Mouse (Mus musculus): Measurements from ENCODE around the gene Fut11. TPM values are rescaled to one million over a fixed set of nuclear protein-coding genes. Genes with fewer than 3 reads are reported as not detected.
A peak's percentile ranks its signal among the peaks of the same experiment; 100 is the strongest.

The Fut11 gene
- polyA plus RNA-seq, 1 experiment from 2014 or later = 29.2 TPM

GRCm38 (mm10) chr14:20656361-20656760, 38.4 kb upstream of the Fut11 start, which contains the start of gene Myoz1:
Myoz1 (minus strand) TSS chr14:20656540.
- ATAC-seq (ENCODE audit: insufficient read depth) (no peak), DNase-seq (no peak)
- no peak within 1 kb of the TSS for H3K4me2 ChIP-seq
- no peaks in the 10 kb centered on the region for H3K9me3 ChIP-seq (ENCODE audit: low read depth, low read length)
- WGBS = 43% methylated on average over 11 of the region's 11 CpGs
- H3K27me3 ChIP-seq (ENCODE audit: insufficient read depth, low read length) = no peaks in the 10 kb centered on the region
- H3K9ac ChIP-seq = no peak within 1 kb of the TSS
- H3K4me3 ChIP-seq (ENCODE audit: low read depth, low read length) = no peak within 1 kb of the TSS
- no peaks in the 10 kb centered on the region for H3K36me3 ChIP-seq (ENCODE audit: insufficient read depth)
- H3K27ac ChIP-seq (ENCODE audit: low read depth) = no peak within 1 kb of the TSS
- no peaks in the 10 kb centered on the region for H3K4me1 ChIP-seq (ENCODE audit: insufficient read depth)
- no peak for TF ChIP-seq CTCF (IDR thresholded peaks at IDR 0.05; ENCODE audit: low read depth)

- no peak for ATAC-seq (ENCODE audit: insufficient read depth)
- Histone ChIP-seq H3K36me3 (ENCODE audit: insufficient read depth) (no peaks in the 10 kb centered on the region), H3K27ac (ENCODE audit: low read depth) (no peak overlapping the region), H3K4me2 (no peak overlapping the region), H3K4me1 (ENCODE audit: insufficient read depth) (0 out of 2 replicates have a peak, but pooled peaks cover 3% of the 10 kb centered on the region), H3K4me3 (ENCODE audit: low read depth, low read length) (no peak overlapping the region), H3K9me3 (ENCODE audit: low read depth, low read length) (no peaks in the 10 kb centered on the region), H3K9ac (no peak overlapping the region), H3K27me3 (ENCODE audit: insufficient read depth, low read length) (no peaks in the 10 kb centered on the region)
- peak; percentile 78 for TF ChIP-seq CTCF (IDR thresholded peaks at IDR 0.05; ENCODE audit: low read depth)
- peak; percentile 82 for DNase-seq
Observed at GRCm38 (mm10) chr14:20658326-20658725, 36.4 kb upstream of the Fut11 start.

- WGBS = 84% methylated on average over 6 of the region's 6 CpGs
- no peak for TF ChIP-seq CTCF (IDR thresholded peaks at IDR 0.05; ENCODE audit: low read depth)
- no peak overlapping the region for H3K27ac ChIP-seq (ENCODE audit: low read depth)
- H3K4me2 ChIP-seq = no peak overlapping the region
- H3K9ac ChIP-seq = no peak overlapping the region
- 0 out of 2 replicates have a peak, but pooled peaks cover 3% of the 10 kb centered on the region for H3K4me1 ChIP-seq (ENCODE audit: insufficient read depth)
- H3K4me3 ChIP-seq (ENCODE audit: low read depth, low read length) = no peak overlapping the region
- ATAC-seq (ENCODE audit: insufficient read depth) (no peak), DNase-seq (no peak)
- H3K36me3 ChIP-seq (ENCODE audit: insufficient read depth) = no peaks in the 10 kb centered on the region
- no peaks in the 10 kb centered on the region for H3K27me3 ChIP-seq (ENCODE audit: insufficient read depth, low read length)
- H3K9me3 ChIP-seq (ENCODE audit: low read depth, low read length) = no peaks in the 10 kb centered on the region
Observed at GRCm38 (mm10) chr14:20658902-20659301, 35.9 kb upstream of the Fut11 start.

GRCm38 (mm10) chr14:20659687-20660086, 35.1 kb upstream of the Fut11 start:
- DNase-seq (no peak), ATAC-seq (ENCODE audit: insufficient read depth) (no peak)
- no peaks in the 10 kb centered on the region for H3K27me3 ChIP-seq (ENCODE audit: insufficient read depth, low read length)
- H3K4me1 ChIP-seq (ENCODE audit: insufficient read depth) = 0 out of 2 replicates have a peak, but pooled peaks cover 8% of the 10 kb centered on the region
- no peak overlapping the region for H3K27ac ChIP-seq (ENCODE audit: low read depth)
- no peaks in the 10 kb centered on the region for H3K36me3 ChIP-seq (ENCODE audit: insufficient read depth)
- H3K9me3 ChIP-seq (ENCODE audit: low read depth, low read length) = no peaks in the 10 kb centered on the region
- no peak overlapping the region for H3K4me3 ChIP-seq (ENCODE audit: low read depth, low read length)
- TF ChIP-seq CTCF (IDR thresholded peaks at IDR 0.05; ENCODE audit: low read depth) = no peak
- 94% methylated on average over 7 of the region's 7 CpGs for WGBS
- H3K4me2 ChIP-seq = no peak overlapping the region
- no peak overlapping the region for H3K9ac ChIP-seq

GRCm38 (mm10) chr14:20660827-20661660, 33.7 kb upstream of the Fut11 start:
- Histone ChIP-seq H3K4me1 (ENCODE audit: insufficient read depth) (0 out of 2 replicates have a peak, but pooled peaks cover 8% of the 10 kb centered on the region), H3K4me3 (ENCODE audit: low read depth, low read length) (peak overlapping the region; percentile 63), H3K36me3 (ENCODE audit: insufficient read depth) (no peaks in the 10 kb centered on the region), H3K4me2 (peak overlapping the region; percentile 94), H3K27me3 (ENCODE audit: insufficient read depth, low read length) (no peaks in the 10 kb centered on the region), H3K27ac (ENCODE audit: low read depth) (peak overlapping the region; percentile 89), H3K9me3 (ENCODE audit: low read depth, low read length) (no peaks in the 10 kb centered on the region), H3K9ac (peak overlapping the region; percentile 70)
- ATAC-seq (ENCODE audit: insufficient read depth) (peak; percentile 85), DNase-seq (peak; percentile 100)
- WGBS = 2% methylated on average over 52 of the region's 52 CpGs
- TF ChIP-seq CTCF (IDR thresholded peaks at IDR 0.05; ENCODE audit: low read depth) = peak; percentile 90

- H3K27me3 ChIP-seq (ENCODE audit: insufficient read depth, low read length) = no peaks in the 10 kb centered on the region
- H3K4me2 ChIP-seq = peak overlapping the region; percentile 94
- no peaks in the 10 kb centered on the region for H3K9me3 ChIP-seq (ENCODE audit: low read depth, low read length)
- 0 out of 2 replicates have a peak, but pooled peaks cover 8% of the 10 kb centered on the region for H3K4me1 ChIP-seq (ENCODE audit: insufficient read depth)
- no peak for TF ChIP-seq CTCF (IDR thresholded peaks at IDR 0.05; ENCODE audit: low read depth)
- DNase-seq (peak; percentile 25), ATAC-seq (ENCODE audit: insufficient read depth) (peak; percentile 25)
- 8% methylated on average over 19 of the region's 19 CpGs for WGBS
- H3K27ac ChIP-seq (ENCODE audit: low read depth) = peak overlapping the region; percentile 89
- peak overlapping the region; percentile 63 for H3K4me3 ChIP-seq (ENCODE audit: low read depth, low read length)
- no peaks in the 10 kb centered on the region for H3K36me3 ChIP-seq (ENCODE audit: insufficient read depth)
- H3K9ac ChIP-seq = peak overlapping the region; percentile 70
Observed at GRCm38 (mm10) chr14:20661661-20662331, 33.0 kb upstream of the Fut11 start.

- Histone ChIP-seq H3K27ac (ENCODE audit: low read depth) (no peak overlapping the region; the same call in 1 of the 2 replicates), H3K27me3 (ENCODE audit: insufficient read depth, low read length) (no peaks in the 10 kb centered on the region), H3K36me3 (ENCODE audit: insufficient read depth) (no peaks in the 10 kb centered on the region), H3K9ac (peak overlapping the region; percentile 4; the same call in 1 of the 2 replicates), H3K4me3 (ENCODE audit: low read depth, low read length) (no peak overlapping the region), H3K4me1 (ENCODE audit: insufficient read depth) (0 out of 2 replicates have a peak, but pooled peaks cover 8% of the 10 kb centered on the region), H3K9me3 (ENCODE audit: low read depth, low read length) (no peaks in the 10 kb centered on the region), H3K4me2 (no peak overlapping the region)
- no peak for TF ChIP-seq CTCF (IDR thresholded peaks at IDR 0.05; ENCODE audit: low read depth)
- WGBS = 67% methylated on average over 3 of the region's 3 CpGs
- ATAC-seq (ENCODE audit: insufficient read depth) = no peak
- DNase-seq = no peak
Observed at GRCm38 (mm10) chr14:20662740-20663139, 32.0 kb upstream of the Fut11 start.
